Mouse (Mus musculus) limb, embryonic 10.5 days (tissue): ENCODE data around the gene Ncapd2. TPM values are rescaled to one million over a fixed set of nuclear protein-coding genes. Genes with fewer than 3 reads are reported as not detected.

Source experiments
- DNase-seq: peaks from one replicate; pipeline ENCODE4 v3.0.0-alpha.2; 2017; ENCODE audit warnings: low spot score
- H3K27ac ChIP-seq: fragments of 300-500 bp; sonication (generic); 2 replicates; pipeline ENCODE4 v1.5.1; 2016; ENCODE audit warnings: mild to moderate bottlenecking
- H3K27me3 ChIP-seq: fragments of 300-500 bp; sonication (generic); 2 replicates; pipeline ENCODE4 v1.6.1; 2016; ENCODE audit warnings: low read depth, mild to moderate bottlenecking; ENCODE audit not compliant: poor library complexity, severe bottlenecking
- H3K36me3 ChIP-seq: fragments of 300-500 bp; sonication (generic); 2 replicates; pipeline ENCODE4 v1.6.1; 2016; ENCODE audit warnings: mild to moderate bottlenecking, moderate library complexity
- H3K4me1 ChIP-seq: fragments of 300-500 bp; sonication (generic); 2 replicates; pipeline ENCODE4 v1.6.1; 2016
- H3K4me3 ChIP-seq: fragments of 300-500 bp; sonication (generic); 2 replicates; pipeline ENCODE4 v1.5.1; 2016; ENCODE audit warnings: mild to moderate bottlenecking, moderate library complexity
- H3K9me3 ChIP-seq: fragments of 300-500 bp; sonication (generic); replicated peaks from 2 replicates; pipeline ENCODE4 v1.6.1; 2016; ENCODE audit warnings: mild to moderate bottlenecking
- WGBS: fragments of 180-500 bp; shearing (Covaris S2); methylation state at CpG from one replicate; pipeline ENCODE4 v1.1.7; 2016; 5-methylcytosine and 5-hydroxymethylcytosine counted together
- polyA plus RNA-seq: library from polyadenylated mRNA; unstranded; fragments of >200 nt; fragmentation: Nextera tagmentation; extraction: Ambion mirVana; gene quantifications from 2 replicates; pipeline ENCODE4 v1.2.1, GENCODE M21; 2016

Ncapd2 gene
- polyA plus RNA-seq, 1 experiment from 2014 or later, result 285 TPM

GRCm38 (mm10) chr6:125230571-125230970, 39.1 kb upstream of the Ncapd2 start:
- Histone ChIP-seq H3K9me3 (no peaks in the 10 kb centered on the region), H3K4me3 (no peak overlapping the region), H3K4me1 (peaks cover 34% of the 10 kb centered on the region), H3K36me3 (no peaks in the 10 kb centered on the region), H3K27me3 (no peaks in the 10 kb centered on the region), H3K27ac (no peak overlapping the region)
- WGBS, result 66% methylated on average over 9 of the region's 9 CpGs
- no peak for DNase-seq

DNA sequence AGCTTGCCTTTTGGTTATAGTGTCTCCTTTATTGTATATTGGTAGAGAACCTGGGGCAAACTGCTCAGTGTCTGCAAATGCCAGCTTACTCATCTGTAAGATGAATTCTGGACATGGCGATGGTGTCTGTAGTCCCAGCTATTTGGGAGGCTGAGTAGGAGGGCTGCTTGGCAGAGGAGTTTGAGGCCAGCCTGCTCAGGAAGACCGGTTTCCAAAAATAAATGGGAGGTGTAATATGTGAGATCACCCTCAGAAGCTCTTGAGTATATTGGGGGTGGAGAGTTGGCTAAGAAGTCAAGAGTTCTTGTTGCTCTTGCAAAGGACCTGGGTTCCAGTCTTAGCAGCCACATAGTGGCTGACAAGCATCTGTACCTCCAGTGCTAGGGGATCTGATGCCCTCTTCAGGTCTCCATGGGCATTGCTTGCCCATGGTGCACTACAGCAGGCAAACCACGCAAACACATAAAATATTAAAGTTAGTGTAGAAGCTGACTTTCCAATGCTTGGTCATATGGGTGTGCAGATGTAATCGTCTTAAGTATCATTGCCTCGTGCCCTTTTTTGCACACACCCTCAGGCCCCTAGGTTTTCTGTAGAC, 34.1 kb upstream of the Ncapd2 start:
- DNase-seq, result no peak
- WGBS, result 84% methylated on average over 5 of the region's 5 CpGs
- Histone ChIP-seq H3K36me3 (0 out of 2 replicates have a peak, but pooled peaks cover 3% of the 10 kb centered on the region), H3K9me3 (no peaks in the 10 kb centered on the region), H3K27me3 (no peaks in the 10 kb centered on the region), H3K4me1 (peaks cover 11% of the 10 kb centered on the region), H3K4me3 (no peak overlapping the region), H3K27ac (no peak overlapping the region)

DNA sequence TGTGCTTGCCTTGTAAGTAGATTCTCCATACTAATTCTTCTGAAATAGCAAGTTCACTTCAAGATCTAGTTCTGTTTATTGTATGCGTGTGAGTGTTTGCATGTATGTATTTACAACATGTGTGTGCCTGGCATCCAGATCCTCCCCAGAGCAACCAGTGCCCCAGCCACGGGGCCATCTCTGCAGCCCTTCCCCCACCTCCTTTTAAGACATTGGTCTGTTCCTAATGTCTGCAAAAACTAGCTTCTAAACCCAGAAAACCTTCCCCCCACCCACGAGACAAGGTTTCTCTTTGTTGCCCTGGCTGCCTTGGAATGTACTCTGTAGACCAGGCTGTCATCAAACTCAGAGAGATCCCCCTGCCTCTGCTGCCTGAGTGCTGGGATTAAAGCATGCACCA, 31.1 kb upstream of the Ncapd2 start:
- no peak for DNase-seq
- Histone ChIP-seq H3K4me3 (no peak overlapping the region), H3K4me1 (no peaks in the 10 kb centered on the region; the same call in 1 of the 2 replicates), H3K36me3 (0 out of 2 replicates have a peak, but pooled peaks cover 3% of the 10 kb centered on the region), H3K27me3 (peaks cover 2% of the 10 kb centered on the region), H3K9me3 (no peaks in the 10 kb centered on the region), H3K27ac (no peak overlapping the region)
- 78% methylated on average over 3 of the region's 3 CpGs for whole genome bisulfite sequencing

GRCm38 (mm10) chr6:125222146-125222545, 30.6 kb upstream of the Ncapd2 start:
- Histone ChIP-seq H3K4me1 (no peaks in the 10 kb centered on the region; the same call in 1 of the 2 replicates), H3K9me3 (no peaks in the 10 kb centered on the region), H3K27me3 (peaks cover 5% of the 10 kb centered on the region), H3K36me3 (0 out of 2 replicates have a peak, but pooled peaks cover 3% of the 10 kb centered on the region), H3K27ac (no peak overlapping the region), H3K4me3 (no peak overlapping the region)
- DNase-seq, result no peak
- 69% methylated on average over 2 of the region's 2 CpGs for WGBS

- Histone ChIP-seq H3K9me3 (no peaks in the 10 kb centered on the region), H3K27me3 (peaks cover 14% of the 10 kb centered on the region), H3K36me3 (0 out of 2 replicates have a peak, but pooled peaks cover 3% of the 10 kb centered on the region), H3K4me3 (no peak overlapping the region), H3K27ac (no peak overlapping the region), H3K4me1 (peaks cover 2% of the 10 kb centered on the region)
- no peak for DNase-seq
- WGBS, result 92% methylated on average over 20 of the region's 20 CpGs
These were observed 29.7 kb upstream of the Ncapd2 start for GRCm38 (mm10) chr6:125221115-125221745.

GRCm38 (mm10) chr6:125218963-125219362, 27.5 kb upstream of the Ncapd2 start:
- 76% methylated on average over 4 of the region's 4 CpGs for WGBS
- no peak for DNase-seq

DNA sequence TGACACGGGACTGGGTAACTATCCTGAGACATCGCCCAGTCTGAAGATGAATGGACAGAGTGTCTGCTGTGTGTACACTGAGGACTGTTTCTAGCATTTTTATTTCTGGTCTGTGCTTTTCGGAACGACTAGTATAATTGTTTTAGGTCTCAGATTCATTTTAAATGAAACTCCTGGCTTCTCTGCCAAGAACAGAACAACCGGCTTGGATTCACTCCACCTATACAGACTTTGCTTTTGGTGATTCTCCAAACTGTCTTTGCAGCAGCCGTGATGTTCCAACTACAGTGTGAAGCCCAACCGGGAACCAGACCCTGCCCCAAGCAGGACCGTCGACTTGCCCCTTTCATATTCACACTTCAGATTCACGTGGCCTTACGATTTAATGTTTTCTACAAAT, 26.4 kb upstream of the Ncapd2 start:
- H3K4me3 ChIP-seq, result no peak overlapping the region
- WGBS, result 90% methylated on average over 11 of the region's 11 CpGs
- 0 out of 2 replicates have a peak, but pooled peaks cover under 1% of the 10 kb centered on the region for H3K36me3 ChIP-seq
- H3K27me3 ChIP-seq, result peaks cover 30% of the 10 kb centered on the region
- no peak for DNase-seq
- no peak overlapping the region for H3K27ac ChIP-seq
- H3K4me1 ChIP-seq, result peaks cover 13% of the 10 kb centered on the region
- H3K9me3 ChIP-seq, result no peaks in the 10 kb centered on the region

More at GRCm38 (mm10) chr6:125218963-125219362, 27.5 kb upstream of the Ncapd2 start:
- H3K4me1 ChIP-seq, result peaks cover 13% of the 10 kb centered on the region
- no peak overlapping the region for H3K4me3 ChIP-seq
- no peaks in the 10 kb centered on the region for H3K9me3 ChIP-seq
- 0 out of 2 replicates have a peak, but pooled peaks cover 3% of the 10 kb centered on the region for H3K36me3 ChIP-seq
- H3K27ac ChIP-seq, result no peak overlapping the region
- peaks cover 19% of the 10 kb centered on the region for H3K27me3 ChIP-seq

DNA sequence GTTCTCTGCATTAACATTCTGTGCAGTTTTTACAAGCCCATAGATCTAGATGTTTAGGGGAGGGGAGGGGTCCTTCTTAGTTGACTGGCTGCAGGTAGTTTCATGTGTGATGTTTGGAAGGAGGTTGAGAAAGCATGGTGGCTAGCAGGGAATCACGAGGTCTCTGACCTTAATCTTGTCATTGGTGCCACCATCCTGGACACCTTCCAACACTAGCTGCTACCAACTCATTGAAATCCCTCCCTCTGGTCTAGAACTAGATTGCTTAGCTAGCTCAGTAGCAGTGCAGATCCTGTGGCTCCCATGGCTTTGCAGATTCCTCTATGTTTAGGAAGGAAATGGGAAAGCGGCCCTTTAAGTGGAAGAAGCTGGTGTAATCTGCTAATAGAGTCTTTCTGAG, 25.4 kb upstream of the Ncapd2 start:
- 81% methylated on average over 2 of the region's 2 CpGs for WGBS
- Histone ChIP-seq H3K9me3 (no peaks in the 10 kb centered on the region), H3K4me1 (peaks cover 13% of the 10 kb centered on the region), H3K27me3 (peaks cover 30% of the 10 kb centered on the region), H3K27ac (no peak overlapping the region), H3K4me3 (no peak overlapping the region), H3K36me3 (no peaks in the 10 kb centered on the region)
- no peak for DNase-seq

DNA sequence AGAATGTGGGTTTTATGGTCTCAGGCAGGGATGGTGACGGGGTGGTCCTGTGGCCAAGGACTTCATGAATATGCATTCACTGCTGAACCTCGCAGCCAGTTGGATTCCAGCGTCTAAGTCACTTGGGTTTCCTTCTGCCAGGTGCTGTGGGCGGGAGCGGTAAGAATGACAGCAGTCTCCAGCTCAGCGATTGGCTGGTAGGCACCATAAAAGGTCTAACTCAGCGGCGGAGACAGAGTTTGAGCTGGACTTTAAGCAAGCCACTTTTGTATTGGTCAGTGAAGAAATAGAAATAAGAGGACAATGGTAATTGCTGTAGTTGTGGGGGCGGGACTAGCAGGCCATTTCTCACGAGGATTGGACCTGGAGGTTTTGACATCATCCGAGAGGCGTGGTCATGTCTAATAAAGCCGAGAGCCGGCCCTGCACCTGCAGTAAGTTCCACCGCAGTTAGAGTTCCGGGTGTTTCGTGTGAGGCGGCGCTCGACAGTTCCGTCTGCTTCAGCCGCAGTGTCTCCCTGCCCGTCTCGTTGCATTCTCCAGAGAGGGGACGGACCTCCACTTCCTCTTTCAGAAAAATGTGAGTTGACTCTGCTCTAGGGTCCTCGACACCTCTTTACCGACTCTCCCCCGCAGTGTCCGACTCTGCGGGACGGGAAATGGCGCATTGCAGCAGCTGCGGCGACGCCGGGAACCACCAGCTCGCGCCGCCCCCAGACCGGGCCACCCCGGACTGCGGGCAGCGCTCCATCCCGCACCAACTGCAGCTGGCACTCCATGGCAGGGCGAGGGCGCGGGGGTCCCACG, 23.9 kb upstream of the Ncapd2 start, which contains the start of gene Vamp1:
Gene Vamp1, plus strand, starts transcription at position 404 of the 807 bp plus-strand sequence.
- Histone ChIP-seq H3K4me1 (peaks cover 13% of the 10 kb centered on the region), H3K27ac (peak within 1 kb of the TSS; percentile 86), H3K27me3 (peaks cover 30% of the 10 kb centered on the region), H3K36me3 (no peaks in the 10 kb centered on the region), H3K4me3 (peak within 1 kb of the TSS; percentile 82), H3K9me3 (no peaks in the 10 kb centered on the region)
- DNase-seq, result peak; percentile 86
- under 1% methylated on average over 48 of the region's 48 CpGs for WGBS

GRCm38 (mm10) chr6:125213715-125214114, 22.2 kb upstream of the Ncapd2 start:
- Histone ChIP-seq H3K4me1 (peaks cover 13% of the 10 kb centered on the region), H3K36me3 (no peaks in the 10 kb centered on the region), H3K4me3 (no peak overlapping the region), H3K9me3 (no peaks in the 10 kb centered on the region), H3K27me3 (peaks cover 30% of the 10 kb centered on the region), H3K27ac (no peak overlapping the region)
- 78% methylated on average over 6 of the region's 6 CpGs for WGBS
- DNase-seq, result no peak

GRCm38 (mm10) chr6:125213129-125213528, 21.6 kb upstream of the Ncapd2 start:
- Histone ChIP-seq H3K4me1 (peaks cover 13% of the 10 kb centered on the region), H3K4me3 (no peak overlapping the region), H3K27me3 (peaks cover 30% of the 10 kb centered on the region), H3K36me3 (no peaks in the 10 kb centered on the region), H3K9me3 (no peaks in the 10 kb centered on the region), H3K27ac (no peak overlapping the region)
- WGBS, result 74% methylated on average over 6 of the region's 6 CpGs
- no peak for DNase-seq

- WGBS, result 58% methylated on average over 2 of the region's 2 CpGs
- no peaks in the 10 kb centered on the region for H3K36me3 ChIP-seq
- H3K9me3 ChIP-seq, result no peaks in the 10 kb centered on the region
- H3K4me1 ChIP-seq, result peaks cover 13% of the 10 kb centered on the region
- DNase-seq, result no peak
- peaks cover 29% of the 10 kb centered on the region for H3K27me3 ChIP-seq
- no peak overlapping the region for H3K4me3 ChIP-seq
- H3K27ac ChIP-seq, result no peak overlapping the region
These were observed 21.1 kb upstream of the Ncapd2 start for GRCm38 (mm10) chr6:125212621-125213020.

- Histone ChIP-seq H3K4me1 (peaks cover 4% of the 10 kb centered on the region; the same call in 1 of the 2 replicates), H3K27ac (no peak overlapping the region), H3K36me3 (no peaks in the 10 kb centered on the region), H3K4me3 (no peak overlapping the region), H3K9me3 (no peaks in the 10 kb centered on the region), H3K27me3 (peaks cover 17% of the 10 kb centered on the region; the same call in 1 of the 2 replicates)
- DNase-seq, result no peak
- whole genome bisulfite sequencing, result 97% methylated on average over 1 of the region's 1 CpGs
These were observed 18.9 kb upstream of the Ncapd2 start for GRCm38 (mm10) chr6:125210436-125210835.
